Mouse (Mus musculus) naive thymus-derived CD4-positive, alpha-beta T cell, adult 2 months (primary cell): Measurements from ENCODE around the gene Nup85.

Source experiments
- DNase-seq: peaks from one replicate; pipeline ENCODE4 v3.0.0-alpha.2; 2011; ENCODE audit warnings: low read depth

Nup85 gene

GRCm38 (mm10) chr11:115614346-115615107 is 50.3 kb downstream of the Nup85 start:
- DNase-seq, result no peak

DNA sequence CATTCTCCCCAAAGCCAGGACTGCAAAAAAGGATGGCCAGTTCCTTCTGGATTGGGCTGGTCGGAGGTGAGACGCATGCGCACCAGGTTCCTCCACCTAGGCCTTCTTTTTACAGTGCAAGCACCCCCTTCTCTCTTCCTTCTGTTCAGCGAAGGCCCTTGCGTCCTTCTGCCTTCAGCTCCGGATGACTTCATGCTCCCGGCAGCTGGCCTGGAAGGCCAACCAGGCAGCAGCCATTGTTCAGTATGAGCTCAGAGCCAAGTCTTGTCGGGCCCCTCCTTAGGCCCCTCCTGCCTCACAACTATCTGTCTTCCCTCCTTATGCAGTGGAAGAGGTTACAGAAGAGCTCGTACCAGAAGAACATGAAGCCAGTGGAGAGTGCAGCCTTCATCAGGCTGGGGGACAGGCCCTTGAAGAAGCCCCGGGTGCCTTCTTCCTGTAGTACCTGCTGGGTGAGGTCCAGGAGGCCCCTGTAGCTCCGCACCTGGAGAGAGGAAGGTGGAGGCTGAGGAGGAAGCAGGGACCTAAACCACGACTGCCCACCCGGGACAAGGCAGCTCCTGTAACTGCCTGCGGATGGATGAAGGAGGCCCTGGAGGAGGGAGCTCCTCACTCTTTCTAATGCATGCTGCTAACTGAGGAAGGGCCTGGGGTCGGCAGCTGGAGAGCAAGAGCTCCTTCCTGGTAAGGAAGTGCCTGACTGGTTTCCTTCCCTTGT is 51.0 kb downstream of the Nup85 start:
- DNase-seq, result no peak

- DNase-seq, result no peak
These were observed 51.6 kb downstream of the Nup85 start for GRCm38 (mm10) chr11:115615875-115616274.

DNA sequence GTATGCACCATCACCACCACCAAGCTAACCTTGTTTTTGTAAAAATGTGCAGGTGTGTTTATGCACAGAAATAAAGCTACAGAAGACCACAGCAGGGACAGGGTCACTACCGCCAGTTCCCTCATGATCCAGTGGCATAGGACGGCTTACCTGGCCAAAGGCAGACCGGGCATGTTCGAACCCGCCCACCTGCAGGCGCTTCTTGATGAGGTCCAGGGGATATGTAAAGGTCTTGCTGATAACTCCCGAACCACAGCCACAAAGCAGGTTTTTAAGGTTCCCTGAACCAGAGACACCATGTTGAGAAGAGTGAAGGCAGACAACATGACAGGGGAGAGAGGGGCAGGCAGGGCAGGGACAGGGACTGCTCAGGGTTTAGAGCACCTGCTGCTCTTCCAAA is 52.1 kb downstream of the Nup85 start:
- DNase-seq, result no peak

DNA sequence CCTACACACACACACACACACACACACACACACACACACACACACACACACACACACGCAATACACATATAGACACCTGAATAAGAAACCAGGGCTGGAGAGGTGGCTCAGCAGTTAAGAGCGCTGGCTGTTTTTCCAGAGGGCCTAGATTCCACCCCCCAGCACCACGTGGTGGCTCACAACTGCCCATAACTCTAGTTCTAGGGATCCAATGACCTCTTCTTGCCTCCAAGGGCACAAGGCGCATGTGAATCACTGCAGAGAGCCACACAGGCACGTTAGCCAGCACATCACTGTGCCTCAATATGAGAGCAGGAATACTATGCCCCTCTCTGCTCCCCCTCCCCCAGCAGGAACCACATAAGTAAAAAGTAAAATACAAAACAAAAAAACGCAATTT is 52.7 kb downstream of the Nup85 start:
- no peak for DNase-seq

DNA sequence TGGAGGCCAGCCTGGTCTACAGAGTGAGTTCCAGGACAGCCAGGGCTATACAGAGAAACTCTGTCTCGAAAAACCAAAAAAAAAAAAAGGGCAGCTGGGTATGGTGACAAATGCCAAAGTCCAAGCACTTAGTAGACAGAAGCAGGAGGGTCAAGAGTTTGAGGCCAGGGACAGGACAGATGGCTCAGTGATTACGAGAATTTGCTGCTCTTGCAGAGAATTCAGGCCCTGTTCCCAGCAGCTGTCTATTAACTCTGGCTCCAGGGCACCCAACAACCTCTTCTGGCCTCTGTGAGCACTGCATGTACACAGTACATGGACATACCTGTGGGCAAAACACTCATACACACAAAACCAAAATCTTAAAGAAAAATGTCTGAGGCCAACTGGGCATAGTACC is 53.8 kb downstream of the Nup85 start:
- no peak for DNase-seq

DNA sequence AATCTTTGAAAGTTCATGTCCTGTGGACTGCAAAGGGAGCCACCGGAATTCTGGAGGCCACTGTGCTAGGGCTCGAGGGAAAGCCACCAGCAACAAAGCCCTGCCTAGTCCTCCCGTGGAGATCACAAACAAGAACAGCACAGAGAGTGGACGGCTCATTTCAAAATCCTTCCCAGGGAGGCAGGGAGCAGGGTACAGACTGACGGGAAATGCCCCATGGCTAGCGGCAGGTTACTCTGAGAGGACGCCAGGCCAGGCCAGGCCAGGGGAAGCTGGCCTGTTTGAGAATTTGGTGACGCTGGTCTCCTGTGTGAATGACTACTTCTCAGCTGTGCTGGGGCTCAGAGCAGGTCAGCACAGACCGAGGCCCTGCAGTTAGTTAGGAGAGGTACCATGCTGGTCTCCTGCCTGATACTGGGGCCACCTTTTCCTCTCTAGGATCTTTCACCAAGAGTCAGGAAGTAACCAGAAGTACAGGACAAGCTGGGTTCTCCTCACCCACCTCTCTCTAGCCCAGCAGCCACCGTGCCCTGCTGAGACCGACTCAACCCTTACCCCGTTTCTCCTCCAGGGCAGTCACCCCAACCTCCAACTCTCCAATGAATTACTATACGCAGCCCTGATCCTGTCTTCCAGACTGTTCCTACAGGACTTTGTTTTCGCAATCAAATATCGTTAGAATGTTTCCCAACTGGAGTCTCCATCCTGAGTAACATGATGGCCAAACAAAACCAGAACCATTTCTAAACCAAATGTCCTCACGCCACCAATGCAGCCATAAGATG is 54.7 kb downstream of the Nup85 start:
- DNase-seq, result no peak

DNA sequence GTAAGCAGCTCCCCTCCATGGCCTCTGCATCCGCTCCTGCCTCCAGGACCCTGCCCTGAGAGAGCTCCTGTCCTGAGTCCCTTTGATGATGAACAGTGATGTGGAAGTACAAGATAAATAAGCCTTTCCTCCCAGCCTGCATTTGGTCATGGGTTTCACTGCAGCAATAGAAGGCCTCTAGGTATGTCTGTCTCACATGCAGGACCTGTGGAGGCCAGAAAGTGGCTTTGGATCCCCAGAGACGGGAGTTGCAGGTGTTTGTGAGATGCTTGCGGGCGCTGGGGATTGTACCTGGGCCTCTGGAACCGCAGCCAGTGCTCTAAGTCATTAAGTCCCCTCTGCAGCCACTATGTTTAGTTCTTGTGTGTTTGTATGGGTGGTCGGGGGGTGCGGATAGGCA is 55.7 kb downstream of the Nup85 start:
- DNase-seq, result no peak

- DNase-seq, result peak; percentile 53
These were observed 59.3 kb downstream of the Nup85 start for GRCm38 (mm10) chr11:115623487-115624070.

- no peak for DNase-seq
These were observed 61.6 kb downstream of the Nup85 start for GRCm38 (mm10) chr11:115625877-115626276.

DNA sequence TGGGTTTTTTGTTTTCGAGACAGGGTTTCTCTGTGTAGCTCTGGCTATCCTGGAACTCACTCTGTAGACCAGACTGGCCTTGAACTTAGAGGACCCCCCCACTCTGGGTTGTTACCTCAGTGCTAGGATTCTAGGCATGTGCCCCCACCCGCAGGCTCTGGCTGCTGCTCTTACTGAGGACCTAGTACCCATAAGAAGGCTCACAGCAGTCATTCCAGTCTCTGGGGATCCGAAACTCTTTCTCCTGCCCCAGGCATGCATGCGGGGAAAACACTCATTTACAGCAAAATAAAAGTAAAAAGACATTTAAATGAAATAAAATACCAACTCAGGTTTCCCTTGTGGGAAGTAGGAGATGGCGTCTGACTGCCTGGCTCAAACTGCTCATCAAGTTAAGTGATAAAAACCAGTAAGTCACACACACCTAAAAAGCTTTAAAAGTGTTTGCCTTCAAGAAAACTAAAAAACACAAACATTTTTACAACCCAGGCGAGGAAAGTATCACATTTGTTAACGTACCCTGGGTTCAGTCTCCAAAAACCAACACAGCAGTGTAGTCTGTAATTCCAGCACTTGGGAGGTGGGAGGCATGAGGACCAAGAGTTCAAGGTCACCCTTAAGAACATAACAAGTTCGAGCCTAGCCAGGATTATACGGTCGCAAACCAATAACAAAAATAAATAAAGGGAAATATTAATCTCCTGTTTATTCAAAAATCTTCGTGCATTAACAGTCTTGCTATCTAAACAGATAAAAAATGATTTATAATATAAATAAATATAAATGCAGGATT is 62.8 kb downstream of the Nup85 start:
- DNase-seq, result no peak

GRCm38 (mm10) chr11:115627705-115628464 is 63.7 kb downstream of the Nup85 start, which contains the start of gene Slc25a19:
Slc25a19 (minus strand) TSS chr11:115628295.
- peak; percentile 99 for DNase-seq

- no peak for DNase-seq
These were observed 64.3 kb downstream of the Nup85 start for GRCm38 (mm10) chr11:115628465-115629101.

- no peak for DNase-seq
These were observed 65.7 kb downstream of the Nup85 start for GRCm38 (mm10) chr11:115629734-115630531.

DNA sequence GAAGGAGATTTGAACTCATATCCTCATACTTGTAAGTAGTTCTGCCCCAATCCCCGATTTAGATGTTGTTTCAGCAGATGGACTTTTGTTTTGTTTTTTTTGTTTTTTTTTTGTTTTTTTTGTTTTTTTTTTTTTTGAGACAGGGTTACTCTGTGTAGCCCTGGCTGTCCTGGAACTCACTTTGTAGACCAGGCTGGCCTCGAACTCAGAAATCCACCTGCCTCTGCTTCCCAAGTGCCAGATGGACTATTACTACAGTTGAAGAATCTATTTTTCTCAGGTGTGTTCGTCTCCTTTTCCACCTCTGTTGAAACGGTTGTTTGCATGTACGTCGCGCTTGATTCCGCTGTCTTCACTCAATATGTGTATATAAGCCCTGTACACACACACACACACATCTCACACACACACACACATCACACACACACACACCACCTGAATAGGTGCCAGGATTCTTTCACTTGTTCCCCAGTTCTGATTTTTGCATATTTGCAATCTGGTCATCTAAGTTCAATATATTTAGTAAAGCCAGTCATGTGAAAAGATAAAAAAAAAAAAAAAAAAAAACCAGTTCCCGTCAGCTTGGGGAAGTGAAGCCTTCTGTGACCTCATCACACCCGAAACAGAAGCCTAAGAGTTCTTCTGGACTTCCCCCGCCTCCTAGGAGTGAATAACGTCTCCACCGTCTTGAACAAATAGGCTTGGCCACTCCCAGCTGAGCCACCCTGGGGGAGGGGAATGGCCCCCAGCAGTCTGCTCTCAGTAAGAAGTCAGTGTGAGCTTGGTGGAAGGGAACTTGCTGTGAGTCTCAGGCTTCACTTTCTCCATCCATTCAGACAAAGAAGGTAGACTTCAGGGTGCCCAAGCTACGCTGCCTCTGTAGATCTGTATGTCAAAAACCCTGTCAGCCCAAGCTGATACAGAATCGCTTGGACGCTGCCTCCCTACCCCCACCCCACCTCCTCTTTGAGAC is 66.6 kb downstream of the Nup85 start:
- peak; percentile 58 for DNase-seq

- DNase-seq, result peak; percentile 52
These were observed 67.3 kb downstream of the Nup85 start for GRCm38 (mm10) chr11:115631505-115631890.

DNA sequence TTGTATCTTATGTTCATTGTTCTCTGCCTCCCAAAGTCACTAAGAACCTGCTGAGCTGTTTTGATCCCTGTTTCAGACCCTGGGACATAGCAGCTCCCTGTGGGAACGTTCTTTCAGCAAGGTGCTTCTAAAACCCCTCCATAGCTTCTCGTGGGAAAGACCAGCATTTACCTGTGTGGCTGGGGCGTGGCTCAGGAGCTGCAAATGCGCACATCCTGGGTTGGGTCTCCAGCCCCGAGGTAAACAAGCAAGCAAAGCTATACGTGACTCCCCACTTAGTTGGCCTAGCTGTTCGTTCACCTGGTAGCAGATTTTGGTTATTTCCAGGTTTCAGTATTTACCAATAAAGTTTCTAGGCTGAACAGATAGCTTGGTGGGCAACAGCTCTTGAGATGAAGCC is 68.0 kb downstream of the Nup85 start:
- no peak for DNase-seq

DNA sequence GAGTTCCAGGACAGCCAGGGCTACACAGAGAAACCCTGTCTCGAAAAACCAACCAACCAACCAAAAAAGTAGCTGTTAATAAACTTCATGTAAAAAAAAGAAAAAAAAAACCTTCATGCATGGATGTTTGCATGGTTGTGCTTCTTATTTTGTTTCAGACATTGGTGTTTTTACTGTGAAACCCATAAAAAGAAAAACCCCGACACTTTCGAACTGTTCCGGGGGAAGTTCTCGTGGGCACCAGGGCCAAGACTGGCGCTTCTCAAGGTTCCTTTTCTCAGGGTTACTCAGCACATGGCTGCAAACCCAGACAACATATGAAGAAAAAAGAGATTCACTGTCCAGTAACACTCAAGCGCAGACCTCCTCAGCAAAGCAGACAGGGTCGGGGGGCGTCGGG is 68.6 kb downstream of the Nup85 start:
- DNase-seq, result no peak
